Mouse (Mus musculus) kidney, embryonic 16.5 days (tissue): ENCODE data around the gene 4933414I15Rik. TPM values are rescaled to one million over a fixed set of nuclear protein-coding genes. Genes with fewer than 3 reads are reported as not detected.
A peak's percentile ranks its signal among the peaks of the same experiment; 100 is the strongest.

ENCODE experiments used
- ATAC-seq: fragments of 200-750 bp; cut with Nextera tagmentation; 2 replicates; pipeline ENCODE4 v1.8.0; 2017; ENCODE audit warnings: moderate TSS enrichment; ENCODE audit not compliant: low FRiP score, low TSS enrichment
- H3K27ac ChIP-seq: fragments of 300-500 bp; sonication (generic); 2 replicates; pipeline ENCODE4 v1.5.1; 2014; ENCODE audit warnings: low read length
- H3K27me3 ChIP-seq: fragments of 300-500 bp; sonication (generic); 2 replicates; pipeline ENCODE4 v1.6.1; 2014; ENCODE audit warnings: low read length, control low read depth, mixed read lengths; ENCODE audit not compliant: insufficient read depth
- H3K36me3 ChIP-seq: fragments of 300-500 bp; sonication (generic); 2 replicates; pipeline ENCODE4 v1.6.1; 2014; ENCODE audit warnings: low read length, control low read depth, mixed read lengths; ENCODE audit not compliant: insufficient read depth
- H3K4me1 ChIP-seq: fragments of 300-500 bp; sonication (generic); 2 replicates; pipeline ENCODE4 v1.6.1; 2014; ENCODE audit warnings: low read length, control low read depth, mixed read lengths; ENCODE audit not compliant: insufficient read depth
- H3K4me2 ChIP-seq: fragments of 300-500 bp; sonication (generic); replicated peaks from 2 replicates; pipeline ENCODE4 v1.6.1; 2014; ENCODE audit warnings: low read depth, low read length
- H3K4me3 ChIP-seq: fragments of 300-500 bp; sonication (generic); 2 replicates; pipeline ENCODE4 v1.5.1; 2014; ENCODE audit warnings: mild to moderate bottlenecking, low read length
- H3K9ac ChIP-seq: fragments of 300-500 bp; sonication (generic); replicated peaks from 2 replicates; pipeline ENCODE4 v1.6.1; 2014; ENCODE audit warnings: low read length
- H3K9me3 ChIP-seq: fragments of 300-500 bp; sonication (generic); 2 replicates; pipeline ENCODE4 v1.6.1; 2016; ENCODE audit warnings: low read length, control low read depth
- WGBS: fragments of 180-500 bp; shearing (Covaris S2); extraction: QIAGEN DNeasy Blood & Tissue Kit; methylation state at CpG from one replicate; pipeline ENCODE4 v1.1.7; 2014; 5-methylcytosine and 5-hydroxymethylcytosine counted together
- polyA plus RNA-seq: library from polyadenylated mRNA; unstranded; fragments of >200 nt; fragmentation: Nextera tagmentation; extraction: Ambion mirVana; gene quantifications from 2 replicates; pipeline ENCODE4 v1.2.1, GENCODE M21; 2015

Gene 4933414I15Rik
- polyA plus RNA-seq, result not detected in 2 replicates

GRCm38 (mm10) chr11:50943506-50943905 is at the start of gene 4933414I15Rik:
Gene 4933414I15Rik (minus strand): TSS chr11:50943765.
- 78% methylated on average over 14 of the region's 14 CpGs for WGBS
- H3K9me3 ChIP-seq, result no peaks in the 10 kb centered on the region
- no peaks in the 10 kb centered on the region for H3K4me1 ChIP-seq
- H3K4me2 ChIP-seq, result peak within 1 kb of the TSS; percentile 24
- no peaks in the 10 kb centered on the region for H3K36me3 ChIP-seq
- H3K27ac ChIP-seq, result no peak within 1 kb of the TSS
- H3K9ac ChIP-seq, result 0 out of 2 replicates have a peak within 1 kb of the TSS, but pooled peaks have one; percentile 4
- H3K4me3 ChIP-seq, result no peak within 1 kb of the TSS
- ATAC-seq, result no peak
- peaks cover 3% of the 10 kb centered on the region; the same call in 1 of the 2 replicates for H3K27me3 ChIP-seq

GRCm38 (mm10) chr11:50981667-50982066 is 38.1 kb upstream of the 4933414I15Rik start, which contains the start of gene Olfr1377:
Gene Olfr1377 (plus strand): TSS chr11:50981967.
- 72% methylated on average over 5 of the region's 5 CpGs for WGBS
- H3K36me3 ChIP-seq, result no peaks in the 10 kb centered on the region
- no peaks in the 10 kb centered on the region for H3K9me3 ChIP-seq
- H3K27ac ChIP-seq, result no peak within 1 kb of the TSS
- no peaks in the 10 kb centered on the region for H3K27me3 ChIP-seq
- no peak within 1 kb of the TSS for H3K9ac ChIP-seq
- no peak for ATAC-seq
- no peaks in the 10 kb centered on the region for H3K4me1 ChIP-seq
- no peak within 1 kb of the TSS for H3K4me3 ChIP-seq
- no peak within 1 kb of the TSS for H3K4me2 ChIP-seq

- Histone ChIP-seq H3K27me3 (no peaks in the 10 kb centered on the region), H3K4me2 (no peak overlapping the region), H3K4me3 (no peak overlapping the region), H3K9ac (no peak overlapping the region), H3K36me3 (no peaks in the 10 kb centered on the region), H3K9me3 (no peaks in the 10 kb centered on the region), H3K27ac (no peak overlapping the region), H3K4me1 (no peaks in the 10 kb centered on the region)
- ATAC-seq, result no peak
- 74% methylated on average over 4 of the region's 4 CpGs for WGBS
These were observed 33.7 kb upstream of the 4933414I15Rik start for GRCm38 (mm10) chr11:50977216-50977615.

- ATAC-seq, result no peak
- Histone ChIP-seq H3K4me2 (no peak within 1 kb of the TSS), H3K9me3 (no peaks in the 10 kb centered on the region), H3K4me1 (no peaks in the 10 kb centered on the region), H3K9ac (no peak within 1 kb of the TSS), H3K4me3 (no peak within 1 kb of the TSS), H3K27ac (no peak within 1 kb of the TSS), H3K27me3 (no peaks in the 10 kb centered on the region), H3K36me3 (no peaks in the 10 kb centered on the region)
- 90% methylated on average over 11 of the region's 11 CpGs for WGBS
These were observed 22.7 kb upstream of the 4933414I15Rik start, which contains the start of gene Olfr1378 for GRCm38 (mm10) chr11:50966230-50966629. Gene Olfr1378 (plus strand): TSS chr11:50966530.

GRCm38 (mm10) chr11:50964886-50965285 is 21.3 kb upstream of the 4933414I15Rik start:
- H3K9me3 ChIP-seq, result no peaks in the 10 kb centered on the region
- no peaks in the 10 kb centered on the region for H3K36me3 ChIP-seq
- no peaks in the 10 kb centered on the region for H3K27me3 ChIP-seq
- H3K27ac ChIP-seq, result no peak overlapping the region
- no peak overlapping the region for H3K4me2 ChIP-seq
- ATAC-seq, result no peak
- no peak overlapping the region for H3K4me3 ChIP-seq
- WGBS, result 76% methylated on average over 2 of the region's 2 CpGs
- H3K9ac ChIP-seq, result no peak overlapping the region
- H3K4me1 ChIP-seq, result no peaks in the 10 kb centered on the region

- H3K4me1 ChIP-seq, result peaks cover 6% of the 10 kb centered on the region; the same call in 1 of the 2 replicates
- 60% methylated on average over 6 of the region's 6 CpGs for WGBS
These were observed 10.1 kb upstream of the 4933414I15Rik start, which contains the start of gene Prop1 for GRCm38 (mm10) chr11:50953665-50954064. Gene Prop1 (minus strand): TSS chr11:50953765.

GRCm38 (mm10) chr11:50952290-50952689 is 8.7 kb upstream of the 4933414I15Rik start:
- Histone ChIP-seq H3K36me3 (no peaks in the 10 kb centered on the region), H3K9ac (no peak overlapping the region), H3K4me3 (no peak overlapping the region), H3K27ac (no peak overlapping the region), H3K27me3 (no peaks in the 10 kb centered on the region; the same call in 1 of the 2 replicates), H3K9me3 (no peaks in the 10 kb centered on the region), H3K4me2 (peak overlapping the region; percentile 38), H3K4me1 (peaks cover 6% of the 10 kb centered on the region; the same call in 1 of the 2 replicates)
- no peak for ATAC-seq
- WGBS, result 25% methylated on average over 14 of the region's 14 CpGs

More at GRCm38 (mm10) chr11:50953665-50954064, 10.1 kb upstream of the 4933414I15Rik start, which contains the start of gene Prop1:
- H3K9me3 ChIP-seq, result no peaks in the 10 kb centered on the region
- no peaks in the 10 kb centered on the region for H3K36me3 ChIP-seq
- H3K27me3 ChIP-seq, result no peaks in the 10 kb centered on the region; the same call in 1 of the 2 replicates
- H3K9ac ChIP-seq, result no peak within 1 kb of the TSS
- no peak within 1 kb of the TSS for H3K27ac ChIP-seq
- H3K4me3 ChIP-seq, result no peak within 1 kb of the TSS
- peak within 1 kb of the TSS; percentile 38; the same call in 1 of the 2 replicates for H3K4me2 ChIP-seq
- ATAC-seq, result no peak

GRCm38 (mm10) chr11:50942386-50942785 is 1.2 kb downstream of the 4933414I15Rik start:
- no peak for ATAC-seq
- peaks cover 3% of the 10 kb centered on the region; the same call in 1 of the 2 replicates for H3K27me3 ChIP-seq
- H3K4me2 ChIP-seq, result peak overlapping the region; percentile 24
- H3K9ac ChIP-seq, result no peak overlapping the region
- 47% methylated on average over 12 of the region's 12 CpGs for WGBS
- H3K9me3 ChIP-seq, result no peaks in the 10 kb centered on the region
- H3K27ac ChIP-seq, result no peak overlapping the region
- no peaks in the 10 kb centered on the region for H3K4me1 ChIP-seq
- no peak overlapping the region for H3K4me3 ChIP-seq
- no peaks in the 10 kb centered on the region for H3K36me3 ChIP-seq

GRCm38 (mm10) chr11:50939621-50940366 is 3.8 kb downstream of the 4933414I15Rik start:
- H3K36me3 ChIP-seq, result no peaks in the 10 kb centered on the region
- peak; percentile 57 for ATAC-seq
- H3K27me3 ChIP-seq, result peaks cover 3% of the 10 kb centered on the region; the same call in 1 of the 2 replicates
- WGBS, result 35% methylated on average over 14 of the region's 14 CpGs
- no peak overlapping the region for H3K9ac ChIP-seq
- H3K4me1 ChIP-seq, result no peaks in the 10 kb centered on the region
- no peak overlapping the region for H3K4me2 ChIP-seq
- no peak overlapping the region for H3K4me3 ChIP-seq
- no peaks in the 10 kb centered on the region for H3K9me3 ChIP-seq
- H3K27ac ChIP-seq, result no peak overlapping the region

GRCm38 (mm10) chr11:50938435-50938834 is 5.1 kb downstream of the 4933414I15Rik start:
- H3K9ac ChIP-seq, result no peak overlapping the region
- H3K27me3 ChIP-seq, result peaks cover 3% of the 10 kb centered on the region; the same call in 1 of the 2 replicates
- no peak overlapping the region for H3K27ac ChIP-seq
- no peaks in the 10 kb centered on the region for H3K9me3 ChIP-seq
- H3K36me3 ChIP-seq, result no peaks in the 10 kb centered on the region
- H3K4me2 ChIP-seq, result no peak overlapping the region
- no peak for ATAC-seq
- no peak overlapping the region for H3K4me3 ChIP-seq
- H3K4me1 ChIP-seq, result no peaks in the 10 kb centered on the region
- WGBS, result 72% methylated on average over 8 of the region's 8 CpGs
